Mouse (Mus musculus) midbrain, embryonic 11.5 days (tissue): ENCODE measurements around the gene Prm3. TPM values are rescaled to one million over a fixed set of nuclear protein-coding genes. Genes with fewer than 3 reads are reported as not detected.

Experiments used
- ATAC-seq: fragments of 200-750 bp; cut with Nextera tagmentation; 2 replicates; pipeline ENCODE4 v1.8.0; 2017; ENCODE audit warnings: moderate TSS enrichment, moderate library complexity; ENCODE audit not compliant: low FRiP score
- DNase-seq: peaks from one replicate; pipeline ENCODE4 v3.0.0; 2015; ENCODE audit warnings: low spot score; ENCODE audit errors: missing footprints
- H3K27ac ChIP-seq: fragments of 300-500 bp; sonication (generic); 2 replicates; pipeline ENCODE4 v1.5.1; 2014; ENCODE audit warnings: low read depth, low read length
- H3K27me3 ChIP-seq: fragments of 300-500 bp; sonication (generic); 2 replicates; pipeline ENCODE4 v1.6.1; 2014; ENCODE audit warnings: mild to moderate bottlenecking, low read length, moderate library complexity, mixed read lengths; ENCODE audit not compliant: control insufficient read depth, insufficient read depth
- H3K36me3 ChIP-seq: fragments of 300-500 bp; sonication (generic); 2 replicates; pipeline ENCODE4 v1.6.1; 2014; ENCODE audit warnings: mild to moderate bottlenecking, low read length, moderate library complexity, mixed read lengths; ENCODE audit not compliant: control insufficient read depth, insufficient read depth
- H3K4me1 ChIP-seq: fragments of 300-500 bp; sonication (generic); 2 replicates; pipeline ENCODE4 v1.6.1; 2014; ENCODE audit warnings: low read length; ENCODE audit not compliant: control insufficient read depth, insufficient read depth
- H3K4me2 ChIP-seq: fragments of 300-500 bp; sonication (generic); 2 replicates; pipeline ENCODE4 v1.6.1; 2014; ENCODE audit warnings: mild to moderate bottlenecking, moderate library complexity
- H3K4me3 ChIP-seq: fragments of 300-500 bp; sonication (generic); 2 replicates; pipeline ENCODE4 v1.5.1; 2014; ENCODE audit warnings: low read depth, low read length
- H3K9ac ChIP-seq: fragments of 300-500 bp; sonication (generic); 2 replicates; pipeline ENCODE4 v1.6.1; 2014; ENCODE audit warnings: low read length
- H3K9me3 ChIP-seq: fragments of 300-500 bp; sonication (generic); 2 replicates; pipeline ENCODE4 v1.6.1; 2016; ENCODE audit warnings: low read length; ENCODE audit not compliant: control insufficient read depth
- WGBS: fragments of 180-500 bp; shearing (Covaris S2); extraction: QIAGEN DNeasy Blood & Tissue Kit; methylation state at CpG from one replicate; pipeline ENCODE4 v1.1.7; 2014; 5-methylcytosine and 5-hydroxymethylcytosine counted together
- polyA plus RNA-seq: library from polyadenylated mRNA; unstranded; fragments of >200 nt; fragmentation: Nextera tagmentation; extraction: Ambion mirVana; gene quantifications from 2 replicates; pipeline ENCODE4 v1.2.1, GENCODE M21; 2014

Prm3 gene
- polyA plus RNA-seq, 1 experiment from 2014 or later = not detected

DNA sequence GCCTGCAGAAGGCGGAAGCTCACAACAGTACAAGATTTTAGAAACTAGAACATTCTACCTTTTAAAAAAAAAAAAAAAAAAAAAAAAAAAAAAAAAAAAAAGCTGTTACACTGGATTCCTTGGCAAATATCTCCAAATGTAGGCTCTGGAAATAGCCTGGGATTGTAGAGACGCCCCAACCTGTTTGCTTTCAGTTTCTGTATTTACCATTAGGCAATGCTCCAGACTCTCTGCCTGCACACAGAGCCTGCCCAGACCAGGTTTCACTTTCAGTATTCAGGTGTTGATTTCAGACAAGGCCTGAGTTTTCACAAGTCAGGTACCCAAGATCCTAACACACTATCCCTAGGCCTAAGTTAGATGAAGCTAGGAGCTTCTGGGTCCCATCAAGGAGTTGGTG, 49.6 kb downstream of the Prm3 start:
- Histone ChIP-seq H3K27ac (no peak overlapping the region), H3K4me2 (no peak overlapping the region), H3K4me1 (no peaks in the 10 kb centered on the region), H3K4me3 (no peak overlapping the region), H3K36me3 (no peaks in the 10 kb centered on the region), H3K27me3 (no peaks in the 10 kb centered on the region), H3K9ac (no peak overlapping the region), H3K9me3 (no peaks in the 10 kb centered on the region)
- ATAC-seq (no peak), DNase-seq (no peak)
- 84% methylated on average over 2 of the region's 2 CpGs for WGBS

Other genes starting within 250 kb of the Prm3 start
- gene Dexi, start 247.9 kb downstream of the Prm3 start, polyA plus RNA-seq = 23.8 and 27.3 TPM in 2 replicates
- gene Clec16a, start 245.6 kb downstream of the Prm3 start, polyA plus RNA-seq = 41.2 and 43.4 TPM in 2 replicates
- 2.2 and 2.5 TPM in 2 replicates for gene Socs1, start 5.4 kb downstream of the Prm3 start, polyA plus RNA-seq
- not detected in 2 replicates for gene Tnp2, start 2.3 kb downstream of the Prm3 start, polyA plus RNA-seq
- not detected in 2 replicates for gene Prm2, start 5.2 kb upstream of the Prm3 start, polyA plus RNA-seq
- not detected in 2 replicates for gene Prm1, start 14.9 kb upstream of the Prm3 start, polyA plus RNA-seq
- not detected in 2 replicates for gene Gm11172, start 22.0 kb upstream of the Prm3 start, polyA plus RNA-seq
- 2.3 and 2.9 TPM in 2 replicates for gene Rmi2, start 44.1 kb upstream of the Prm3 start, polyA plus RNA-seq